Mouse (Mus musculus) lung, postnatal 0 days (tissue): ENCODE results near the gene Gatad2b. TPM values are rescaled to one million over a fixed set of nuclear protein-coding genes. Genes with fewer than 3 reads are reported as not detected.
A peak's percentile ranks its signal among the peaks of the same experiment; 100 is the strongest.
"Not testable (repeated sequence)": the region's sequence is repeated elsewhere in the genome, so short reads cannot be mapped to it uniquely, and the experiment has no call there.

Experiments used
- ATAC-seq: fragments of 200-750 bp; cut with Nextera tagmentation; 2 replicates; pipeline ENCODE4 v1.8.0; 2017; ENCODE audit warnings: moderate library complexity
- DNase-seq: peaks from one replicate; pipeline ENCODE4 v3.0.0-alpha.2; 2016; ENCODE audit warnings: low spot score
- H3K27ac ChIP-seq: fragments of 300-500 bp; sonication (generic); 2 replicates; pipeline ENCODE4 v1.5.1; 2014; ENCODE audit warnings: antibody characterized with exemption, mild to moderate bottlenecking, low read length, mixed read lengths
- H3K27me3 ChIP-seq: fragments of 300-500 bp; sonication (generic); replicated peaks from 2 replicates; pipeline ENCODE4 v1.6.1; 2014; ENCODE audit warnings: low read length, mixed read lengths; ENCODE audit not compliant: insufficient read depth
- H3K36me3 ChIP-seq: fragments of 300-500 bp; sonication (generic); 2 replicates; pipeline ENCODE4 v1.6.1; 2014; ENCODE audit warnings: low read length, mixed read lengths; ENCODE audit not compliant: insufficient read depth
- H3K4me1 ChIP-seq: fragments of 300-500 bp; sonication (generic); 2 replicates; pipeline ENCODE4 v1.6.1; 2014; ENCODE audit warnings: antibody characterized with exemption, low read depth, low read length, mixed read lengths; ENCODE audit not compliant: insufficient read depth
- H3K4me2 ChIP-seq: fragments of 300-500 bp; sonication (generic); replicated peaks from 2 replicates; pipeline ENCODE4 v1.6.1; 2014; ENCODE audit warnings: low read depth, mild to moderate bottlenecking, low read length, moderate library complexity, mixed read lengths
- H3K4me3 ChIP-seq: fragments of 300-500 bp; sonication (generic); 2 replicates; pipeline ENCODE4 v1.5.1; 2014; ENCODE audit warnings: low read depth, low read length
- H3K9ac ChIP-seq: fragments of 300-500 bp; sonication (generic); replicated peaks from 2 replicates; pipeline ENCODE4 v1.6.1; 2014; ENCODE audit warnings: low read depth, mild to moderate bottlenecking
- H3K9me3 ChIP-seq: fragments of 300-500 bp; sonication (generic); 2 replicates; pipeline ENCODE4 v1.6.1; 2016; ENCODE audit warnings: low read length, mixed read lengths
- CTCF ChIP-seq: IDR thresholded peaks from 2 replicates; pipeline ENCODE4 v1.5.1; 2016; ENCODE audit warnings: antibody characterized with exemption, mild to moderate bottlenecking
- EP300 ChIP-seq: IDR thresholded peaks from 2 replicates; pipeline ENCODE4 v1.6.1; 2016; ENCODE audit warnings: antibody characterized with exemption, mild to moderate bottlenecking, control low read depth
- WGBS: fragments of 180-500 bp; shearing (Covaris S2); extraction: QIAGEN DNeasy Blood & Tissue Kit; methylation state at CpG from one replicate; pipeline ENCODE4 v1.1.7; 2014; 5-methylcytosine and 5-hydroxymethylcytosine counted together
- polyA plus RNA-seq: library from polyadenylated mRNA; unstranded; fragments of >200 nt; fragmentation: Nextera tagmentation; extraction: Ambion mirVana; gene quantifications from 2 replicates; pipeline ENCODE4 v1.2.1, GENCODE M21; 2015

The Gatad2b gene
- 9.2 and 10.1 TPM in 2 replicates for polyA plus RNA-seq

GRCm38 (mm10) chr3:90292345-90293275 is at the start of gene Gatad2b:
Gene Gatad2b (plus strand): TSS chr3:90293178.
- peak within 1 kb of the TSS; percentile 99 for H3K4me3 ChIP-seq
- H3K27me3 ChIP-seq, result no peaks in the 10 kb centered on the region
- ATAC-seq, result peak; percentile 98
- H3K27ac ChIP-seq, result peak within 1 kb of the TSS; percentile 98
- WGBS, result under 1% methylated on average over 44 of the region's 47 CpGs
- H3K4me2 ChIP-seq, result peak within 1 kb of the TSS; percentile 80
- H3K9me3 ChIP-seq, result no peaks in the 10 kb centered on the region
- peak within 1 kb of the TSS; percentile 91 for H3K9ac ChIP-seq
- H3K36me3 ChIP-seq, result no peaks in the 10 kb centered on the region
- DNase-seq, result peak; percentile 100
- TF ChIP-seq CTCF, result no peak
- TF ChIP-seq EP300, result peak; percentile 85
- H3K4me1 ChIP-seq, result peaks cover 15% of the 10 kb centered on the region; the same call in 1 of the 2 replicates

- Histone ChIP-seq H3K9me3 (no peaks in the 10 kb centered on the region), H3K36me3 (no peaks in the 10 kb centered on the region), H3K9ac (no peak overlapping the region), H3K4me2 (no peak overlapping the region), H3K4me1 (peaks cover 13% of the 10 kb centered on the region; the same call in 1 of the 2 replicates), H3K27ac (no peak overlapping the region), H3K4me3 (no peak overlapping the region), H3K27me3 (no peaks in the 10 kb centered on the region)
- TF ChIP-seq EP300, result no peak
- TF ChIP-seq CTCF, result no peak
- DNase-seq (peak; percentile 8), ATAC-seq (no peak)
- WGBS, result 52% methylated on average over 2 of the region's 2 CpGs
Observed at GRCm38 (mm10) chr3:90245406-90245805, 47.6 kb upstream of the Gatad2b start.

DNA sequence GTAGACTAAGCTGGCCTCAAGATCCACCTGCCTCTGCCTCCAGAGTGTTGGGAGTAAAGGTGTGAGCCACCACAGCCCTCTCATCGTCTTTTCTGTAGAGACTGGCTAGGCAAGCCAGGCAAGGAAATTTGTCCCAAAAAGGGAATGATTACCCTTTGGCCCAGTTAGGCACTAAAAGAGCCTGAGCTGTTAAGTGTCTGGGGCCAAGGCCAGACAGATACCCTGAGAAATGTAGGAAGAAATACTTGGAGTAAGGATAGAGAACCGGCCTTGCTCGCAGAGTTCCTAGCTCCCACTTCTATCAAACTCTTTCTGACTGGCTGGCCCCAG is 45.4 kb upstream of the Gatad2b start:
- ATAC-seq (no peak), DNase-seq (no peak)
- 1% methylated on average over 3 of the region's 3 CpGs for WGBS
- H3K27ac ChIP-seq, result peak overlapping the region; percentile 92
- peak overlapping the region; percentile 58 for H3K4me3 ChIP-seq
- no peaks in the 10 kb centered on the region for H3K27me3 ChIP-seq
- no peaks in the 10 kb centered on the region for H3K9me3 ChIP-seq
- TF ChIP-seq EP300, result no peak
- TF ChIP-seq CTCF, result no peak
- H3K4me2 ChIP-seq, result peak overlapping the region; percentile 79
- peaks cover 13% of the 10 kb centered on the region; the same call in 1 of the 2 replicates for H3K4me1 ChIP-seq
- H3K9ac ChIP-seq, result peak overlapping the region; percentile 65
- no peaks in the 10 kb centered on the region for H3K36me3 ChIP-seq

GRCm38 (mm10) chr3:90247960-90248745 is 44.8 kb upstream of the Gatad2b start, which contains the start of gene Slc39a1:
Gene Slc39a1 (plus strand): TSS chr3:90248172.
- H3K4me1 ChIP-seq, result peaks cover 10% of the 10 kb centered on the region; the same call in 1 of the 2 replicates
- H3K9ac ChIP-seq, result peak within 1 kb of the TSS; percentile 65
- ATAC-seq (peak; percentile 95), DNase-seq (peak; percentile 99)
- peak within 1 kb of the TSS; percentile 58 for H3K4me3 ChIP-seq
- no peaks in the 10 kb centered on the region for H3K9me3 ChIP-seq
- no peaks in the 10 kb centered on the region for H3K36me3 ChIP-seq
- no peaks in the 10 kb centered on the region for H3K27me3 ChIP-seq
- TF ChIP-seq CTCF (0 out of 2 replicates have a peak, but pooled peaks have one; percentile 6), EP300 (no peak)
- peak within 1 kb of the TSS; percentile 92 for H3K27ac ChIP-seq
- peak within 1 kb of the TSS; percentile 79 for H3K4me2 ChIP-seq
- 0% methylated on average over 41 of the region's 44 CpGs for WGBS

- Histone ChIP-seq H3K9me3 (no peaks in the 10 kb centered on the region), H3K4me3 (peak overlapping the region; percentile 58), H3K27ac (peak overlapping the region; percentile 92), H3K4me1 (peaks cover 4% of the 10 kb centered on the region; the same call in 1 of the 2 replicates), H3K36me3 (no peaks in the 10 kb centered on the region), H3K4me2 (peak overlapping the region; percentile 79), H3K27me3 (no peaks in the 10 kb centered on the region), H3K9ac (peak overlapping the region; percentile 65)
- DNase-seq (peak; percentile 87), ATAC-seq (peak; percentile 42)
- 0% methylated on average over 10 of the region's 10 CpGs for WGBS
- TF ChIP-seq EP300 (no peak), CTCF (no peak)
Observed at GRCm38 (mm10) chr3:90248746-90249100, 44.3 kb upstream of the Gatad2b start.

GRCm38 (mm10) chr3:90250791-90251190 is 42.2 kb upstream of the Gatad2b start:
- H3K9me3 ChIP-seq, result no peaks in the 10 kb centered on the region
- no peak overlapping the region for H3K9ac ChIP-seq
- no peak for ATAC-seq
- H3K27me3 ChIP-seq, result no peaks in the 10 kb centered on the region
- no peak for DNase-seq
- H3K4me2 ChIP-seq, result no peak overlapping the region
- H3K4me1 ChIP-seq, result peaks cover 11% of the 10 kb centered on the region; the same call in 1 of the 2 replicates
- WGBS, result 76% methylated on average over 6 of the region's 6 CpGs
- H3K4me3 ChIP-seq, result no peak overlapping the region
- TF ChIP-seq EP300, result no peak
- no peak for TF ChIP-seq CTCF
- no peaks in the 10 kb centered on the region for H3K36me3 ChIP-seq
- no peak overlapping the region for H3K27ac ChIP-seq

DNA sequence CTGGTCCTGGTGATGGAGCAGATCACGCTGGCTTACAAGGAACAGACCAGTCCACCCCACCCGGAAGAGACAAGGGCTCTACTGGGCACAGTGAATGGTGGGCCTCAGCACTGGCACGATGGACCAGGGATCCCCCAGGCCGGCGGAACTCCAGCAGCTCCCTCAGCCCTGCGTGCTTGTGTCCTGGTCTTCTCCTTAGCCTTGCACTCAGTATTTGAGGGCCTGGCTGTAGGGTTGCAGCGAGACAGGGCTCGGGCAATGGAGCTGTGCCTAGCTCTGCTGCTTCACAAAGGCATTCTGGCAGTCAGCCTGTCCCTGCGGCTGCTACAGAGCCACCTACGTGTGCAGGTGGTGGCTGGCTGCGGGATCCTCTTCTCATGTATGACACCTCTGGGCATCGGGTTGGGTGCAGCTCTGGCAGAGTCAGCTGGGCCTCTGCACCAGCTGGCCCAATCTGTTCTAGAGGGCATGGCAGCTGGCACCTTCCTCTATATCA is 41.2 kb upstream of the Gatad2b start:
- H3K4me3 ChIP-seq, H3K27ac ChIP-seq, H3K9me3 ChIP-seq, H3K4me2 ChIP-seq, ATAC-seq, H3K36me3 ChIP-seq, H3K27me3 ChIP-seq, H3K9ac ChIP-seq, DNase-seq: not testable (repeated sequence)
- WGBS, result 97% methylated on average over 8 of the region's 12 CpGs
- H3K4me1 ChIP-seq, result peaks cover 11% of the 10 kb centered on the region; the same call in 1 of the 2 replicates

DNA sequence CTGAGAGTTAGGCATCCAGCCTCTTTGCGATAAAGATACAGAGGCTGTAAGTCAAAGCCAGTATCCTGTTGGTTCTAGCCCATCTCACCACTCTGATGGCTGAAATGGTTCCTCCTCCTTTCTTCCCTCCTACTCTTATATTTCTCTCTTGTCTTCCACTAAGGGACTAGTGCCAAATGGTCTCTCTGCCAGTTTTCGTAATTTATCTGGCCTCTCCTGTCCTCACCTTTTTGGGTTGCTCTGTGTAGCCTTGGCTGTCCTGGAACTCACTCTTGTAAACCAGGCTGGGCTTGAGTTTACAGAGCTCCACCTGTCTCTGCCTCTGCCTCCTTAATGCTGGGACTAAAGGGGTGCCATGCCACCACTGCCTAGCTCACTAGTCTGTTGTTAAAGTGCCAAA is 40.3 kb upstream of the Gatad2b start:
- not testable (repeated sequence) for H3K36me3 ChIP-seq, H3K27ac ChIP-seq, H3K9ac ChIP-seq, H3K27me3 ChIP-seq, H3K4me3 ChIP-seq, DNase-seq, ATAC-seq, H3K9me3 ChIP-seq, H3K4me2 ChIP-seq
- whole genome bisulfite sequencing, result 84% methylated on average over 2 of the region's 2 CpGs
- peaks cover 11% of the 10 kb centered on the region; the same call in 1 of the 2 replicates for H3K4me1 ChIP-seq
